Comparison of ENCODE assay signal across 18 mouse cellular contexts in the genomic region with DNA sequence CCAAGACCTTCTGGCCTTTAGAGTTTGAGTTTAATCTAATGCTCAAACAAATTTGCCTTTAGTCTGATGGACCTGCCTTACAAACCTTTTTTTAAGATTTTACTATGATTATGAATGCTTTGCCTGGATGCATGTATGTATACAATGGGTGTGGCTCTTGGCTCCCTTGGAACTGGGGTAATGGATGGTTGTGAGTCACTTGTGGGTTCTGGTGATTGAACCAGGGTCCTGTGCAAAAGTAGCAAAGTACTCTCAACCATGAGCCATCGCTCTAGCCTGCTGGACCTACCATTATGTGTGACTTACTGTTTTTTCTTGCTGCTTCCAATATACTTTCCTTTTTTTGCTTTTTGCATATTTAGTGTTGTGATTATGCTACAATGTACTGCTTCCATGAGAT. TPM values are rescaled to one million over a fixed set of nuclear protein-coding genes. Genes with fewer than 3 reads are reported as not detected.
"Had no signal": no experiment of that assay in that cellular context is flagged by ENCODE, and none has a peak within 500 bp of the region (broad histone marks: within the 10 kb centered on the region; RNA-seq: fewer than 3 reads in every experiment).

No protein-coding gene starts in this region.

- DNase-seq: gastrocnemius, adult 2 months; gastrocnemius, postnatal 10 days; gastrocnemius, postnatal 25 days; heart, adult 2 months; heart, postnatal 4 days; kidney, adult 18-20 months; kidney, adult 8-10 months; kidney, postnatal 10 days; kidney, postnatal 25 days; kidney, postnatal 4 days; liver; liver, embryonic 13.5 days had no signal

RNA-seq across cellular contexts. Expression of a gene that starts 14.0 kb away (rescaled TPM):
- total RNA-seq: layer of hippocampus, adult 2 months; layer of hippocampus, postnatal 10 days; layer of hippocampus, postnatal 25 days; left cerebral cortex, adult 2 months; left cerebral cortex, postnatal 14 days; left cerebral cortex, postnatal 36 days had no signal
